Mouse (Mus musculus): ENCODE measurements at regions not wholly inside any gene's neighbourhood (a gene's known extent, or its start where the extent isn't known, plus 50 kb on each side); places are given as distances from the start of the nearest gene placed in this dataset.

GRCm38 (mm10) chr12:27838955-27839354 lies 496.6 kb upstream of the Sox11 start:
- no peak for DNase-seq (ENCODE audit: low spot score in 2 of 2)

DNA sequence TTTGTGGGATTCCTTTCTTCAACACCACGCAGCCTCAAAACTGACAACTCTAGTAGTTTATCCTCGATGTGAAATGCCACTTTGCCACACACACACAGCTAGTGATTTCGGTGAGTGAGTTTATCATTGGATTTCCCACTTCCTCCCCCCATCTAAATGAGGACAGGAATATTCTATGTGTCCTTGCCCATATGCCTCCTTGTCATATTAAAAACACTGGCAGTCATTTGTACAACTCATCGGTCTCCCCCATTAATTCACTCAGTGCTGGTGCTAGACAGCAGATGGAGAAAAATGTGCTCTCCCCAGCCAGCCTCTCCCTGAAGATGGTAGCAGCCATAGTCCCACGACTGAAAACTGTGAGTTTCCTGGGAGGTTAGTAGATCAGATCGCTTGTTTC lies 496.0 kb upstream of the Sox11 start:
- no peak for DNase-seq (ENCODE audit: low spot score in 2 of 2)

DNA sequence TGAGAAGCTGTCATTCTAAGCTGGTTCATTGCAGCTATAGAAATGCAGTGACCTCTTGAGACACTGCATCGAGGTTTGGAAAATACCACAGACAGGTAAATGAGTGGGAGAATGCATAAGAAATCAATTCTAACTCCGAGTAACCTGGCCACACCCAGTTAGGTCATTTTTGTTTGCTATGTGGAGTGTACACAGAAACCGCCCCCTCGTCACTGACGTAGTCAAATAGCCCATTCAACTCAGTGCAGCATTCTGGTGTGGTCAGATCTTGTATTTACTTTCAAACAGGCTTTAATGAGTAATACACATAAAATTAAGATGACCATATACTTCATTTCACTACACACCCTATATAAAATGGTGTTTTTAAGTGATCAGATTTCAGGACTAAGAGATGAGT lies 483.8 kb upstream of the Sox11 start:
- DNase-seq (ENCODE audit: low spot score in 2 of 2) = no peak

- no peak for DNase-seq (ENCODE audit: low spot score in 2 of 2)
These were observed 481.0 kb upstream of the Sox11 start for GRCm38 (mm10) chr12:27823392-27823791.

- DNase-seq (ENCODE audit: low spot score in 2 of 2) = no peak
These were observed 454.3 kb upstream of the Sox11 start for GRCm38 (mm10) chr12:27796642-27797041.

- no peak for DNase-seq (ENCODE audit: low spot score in 2 of 2)
These were observed 444.4 kb upstream of the Sox11 start for GRCm38 (mm10) chr12:27786716-27787291.

- DNase-seq (ENCODE audit: low spot score in 2 of 2) = no peak
These were observed 438.4 kb upstream of the Sox11 start for GRCm38 (mm10) chr12:27780801-27781200.

DNA sequence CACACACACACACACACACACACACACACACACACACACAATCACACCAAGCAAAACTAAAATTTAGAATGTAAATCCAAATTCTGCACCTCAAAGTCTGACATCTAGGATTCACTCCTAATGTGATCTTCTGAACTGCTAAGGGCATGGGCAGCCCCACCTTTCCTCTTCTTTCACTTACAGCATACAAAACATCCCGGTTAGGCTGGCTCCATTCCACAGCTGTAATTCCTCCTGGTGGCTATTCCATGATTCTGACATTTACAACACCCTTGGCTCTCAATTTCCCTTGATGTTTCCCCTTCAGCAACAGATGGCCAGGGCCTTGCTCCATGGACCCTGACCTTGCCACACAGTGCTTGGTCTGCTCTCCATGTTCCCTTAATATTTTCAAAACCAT lies 423.6 kb upstream of the Sox11 start:
- no peak for DNase-seq (ENCODE audit: low spot score in 2 of 2)

DNA sequence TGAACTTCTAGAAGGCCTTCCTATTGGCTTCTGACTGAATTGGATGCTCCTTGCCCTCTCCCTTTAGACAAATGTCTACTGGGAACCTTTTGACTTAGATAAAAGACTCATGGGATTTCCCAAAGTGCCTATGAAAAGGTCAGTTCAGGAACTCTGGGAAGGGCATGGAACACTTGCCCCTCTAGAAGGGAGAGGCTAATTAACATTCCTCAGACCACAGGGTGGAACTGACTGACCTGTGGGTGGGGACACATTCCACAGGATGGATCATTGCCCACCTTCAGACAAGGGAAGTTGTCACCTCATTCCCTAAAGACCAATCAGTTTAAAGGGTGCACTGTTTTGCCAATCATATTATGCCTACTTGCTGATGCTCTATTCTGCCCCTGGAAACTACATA lies 416.6 kb upstream of the Sox11 start:
- DNase-seq (ENCODE audit: low spot score in 2 of 2) = no peak

- DNase-seq (ENCODE audit: low spot score in 2 of 2) = no peak
These were observed 415.3 kb upstream of the Sox11 start for GRCm38 (mm10) chr12:27757641-27758040.

GRCm38 (mm10) chr12:27724619-27725200 lies 382.3 kb upstream of the Sox11 start:
- DNase-seq (ENCODE audit: low spot score in 2 of 2) = no peak

DNA sequence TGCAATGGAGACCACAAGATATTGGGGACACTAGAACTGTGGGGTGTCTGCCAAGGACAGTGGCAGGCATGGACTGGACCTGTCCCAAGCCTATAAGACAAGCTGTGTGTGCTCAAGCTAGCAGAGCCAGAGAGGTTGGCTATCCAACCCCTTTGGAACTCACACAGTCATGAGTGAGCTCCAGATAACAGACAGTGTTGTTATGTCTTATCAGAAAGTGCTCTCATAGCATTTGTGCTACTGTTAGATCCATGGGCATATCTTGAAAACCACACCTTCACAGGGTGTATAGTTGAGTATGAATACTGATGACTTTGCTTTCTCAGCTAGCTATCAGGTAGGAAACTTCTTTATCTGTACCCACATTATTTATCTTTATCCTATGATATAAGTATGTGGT lies 338.1 kb upstream of the Sox11 start:
- no peak for DNase-seq (ENCODE audit: low spot score in 2 of 2)

DNA sequence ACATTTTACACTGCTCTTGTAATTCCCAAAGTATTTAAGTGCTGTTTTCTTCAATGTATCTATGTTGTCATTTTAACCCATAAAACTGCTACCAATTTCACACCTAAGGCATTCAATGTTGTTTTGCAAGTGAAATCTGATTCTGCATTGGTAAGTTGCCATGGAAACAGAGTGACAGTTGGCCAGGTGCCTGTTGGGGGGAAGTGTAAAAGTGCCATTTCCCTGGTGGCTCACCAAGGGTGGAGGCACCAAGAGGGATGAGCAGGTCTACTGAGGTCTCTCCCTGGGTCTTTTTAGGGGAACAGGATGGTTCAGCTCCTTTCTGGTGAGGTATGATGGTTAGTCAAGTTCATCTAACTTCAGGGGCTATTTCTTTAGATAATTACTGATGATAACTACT lies 331.0 kb upstream of the Sox11 start:
- no peak for DNase-seq (ENCODE audit: low spot score in 2 of 2)

DNA sequence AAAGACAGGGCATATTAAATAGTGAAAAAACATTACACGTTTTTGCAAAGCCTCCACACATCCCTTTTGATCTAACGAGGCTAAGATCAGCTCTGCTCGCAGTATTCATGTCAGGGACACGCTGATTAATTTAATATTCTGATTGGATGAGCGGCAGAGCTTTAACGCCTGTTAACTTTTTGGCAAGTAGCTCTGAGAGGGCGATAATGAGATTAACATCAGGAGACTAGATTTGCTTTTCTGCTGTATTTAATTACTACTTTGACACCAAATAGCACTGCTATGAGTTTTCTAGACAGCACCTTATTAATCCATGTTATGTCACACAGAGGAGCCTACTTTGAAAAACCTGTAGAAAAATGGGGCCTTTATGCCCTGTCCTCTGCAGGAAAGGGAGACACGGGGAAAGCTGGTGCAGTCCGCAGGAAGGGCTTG lies 328.3 kb upstream of the Sox11 start:
- no peak for DNase-seq (ENCODE audit: low spot score in 2 of 2)

DNA sequence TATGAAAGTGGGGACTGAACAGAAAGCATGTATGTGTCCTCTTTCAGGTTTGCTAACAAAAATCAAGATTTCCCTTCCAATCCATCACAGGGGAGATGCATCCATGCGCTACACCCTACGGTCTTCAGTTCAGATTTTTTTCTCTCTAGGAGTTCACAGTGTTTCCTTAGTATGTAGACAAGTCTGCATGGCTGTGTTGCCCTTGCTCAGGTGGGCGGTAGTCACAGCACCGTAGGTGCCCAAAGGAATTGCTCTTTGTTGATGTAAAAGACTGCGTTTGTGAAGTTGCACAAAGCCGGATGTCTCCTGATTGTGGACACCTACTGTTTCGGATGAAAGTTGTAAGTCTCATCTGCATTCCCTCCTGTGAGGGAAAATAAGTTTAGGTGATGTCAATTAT lies 327.8 kb upstream of the Sox11 start:
- DNase-seq (ENCODE audit: low spot score in 2 of 2) = no peak

DNA sequence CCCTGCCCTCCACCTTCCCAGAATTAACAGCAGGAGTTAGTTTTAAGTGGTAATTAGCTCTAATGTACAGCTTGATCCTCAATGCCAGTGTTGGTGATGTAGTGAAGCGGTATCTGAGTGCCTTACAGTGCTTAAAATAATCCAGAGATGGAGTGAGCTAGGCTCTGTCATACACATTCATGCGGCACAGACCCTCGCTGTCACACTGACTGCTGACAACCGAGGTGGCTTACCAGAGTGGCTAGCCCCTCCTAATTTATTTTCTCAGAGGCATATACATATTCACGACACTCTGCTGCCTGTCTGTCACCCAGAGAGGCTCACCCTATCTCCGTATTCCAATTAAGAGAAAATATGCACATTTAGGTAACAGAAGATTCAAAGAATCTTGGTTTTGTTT lies 327.2 kb upstream of the Sox11 start:
- no peak for DNase-seq (ENCODE audit: low spot score in 2 of 2)

GRCm38 (mm10) chr12:27666456-27666855 lies 324.1 kb upstream of the Sox11 start:
- no peak for DNase-seq (ENCODE audit: low spot score in 2 of 2)

DNA sequence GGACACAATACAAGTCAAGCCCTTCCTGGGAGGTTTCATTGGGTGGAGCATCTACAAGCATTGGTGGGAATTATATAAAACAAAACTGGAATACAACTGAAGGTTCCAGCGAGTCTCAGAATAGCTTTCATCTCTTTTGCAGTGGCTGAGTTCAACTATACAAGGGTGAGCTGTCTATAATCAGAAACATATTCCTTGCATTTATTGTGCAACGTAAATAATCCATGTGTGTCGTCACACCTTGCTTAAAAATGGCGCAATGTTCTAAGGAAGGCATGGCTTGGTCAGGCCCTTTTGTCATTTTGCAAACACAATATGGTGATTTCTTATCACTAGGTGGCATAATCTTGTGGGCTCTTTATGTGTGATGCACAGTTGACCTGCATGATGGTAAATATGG lies 320.8 kb upstream of the Sox11 start:
- DNase-seq (ENCODE audit: low spot score in 2 of 2) = no peak

- no peak for DNase-seq (ENCODE audit: low spot score in 2 of 2)
These were observed 320.3 kb upstream of the Sox11 start for GRCm38 (mm10) chr12:27662723-27663122.

GRCm38 (mm10) chr12:27657536-27657935 lies 315.2 kb upstream of the Sox11 start:
- DNase-seq (ENCODE audit: low spot score in 2 of 2) = no peak

GRCm38 (mm10) chr12:27653541-27653940 lies 311.2 kb upstream of the Sox11 start:
- no peak for DNase-seq (ENCODE audit: low spot score in 2 of 2)

DNA sequence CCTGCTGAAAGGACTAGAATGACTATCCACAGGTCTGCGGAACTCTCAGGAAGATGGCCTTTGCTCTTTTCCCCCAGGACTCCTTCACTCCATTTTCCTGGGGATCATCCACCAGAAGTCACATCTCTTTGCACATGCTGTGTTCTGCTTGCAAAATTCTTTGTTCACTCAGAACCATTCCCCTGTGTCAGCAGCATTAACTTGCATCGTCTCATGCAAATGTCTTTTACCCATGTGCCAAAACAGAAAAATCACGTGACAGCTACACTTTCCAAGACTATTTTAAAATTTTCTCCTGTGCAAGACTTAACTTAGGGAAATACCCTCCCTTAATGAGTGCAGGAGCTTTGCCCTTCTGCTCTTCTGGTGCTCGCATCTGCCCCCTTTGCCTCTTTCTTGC lies 306.2 kb upstream of the Sox11 start:
- DNase-seq (ENCODE audit: low spot score in 2 of 2) = no peak

- DNase-seq (ENCODE audit: low spot score in 2 of 2) = no peak
These were observed 304.3 kb upstream of the Sox11 start for GRCm38 (mm10) chr12:27646497-27647307.

All from adrenal gland, postnatal 4 days (tissue).